Mouse (Mus musculus) lung, adult 2 months (tissue): ENCODE data around the gene Gm42688. TPM values are rescaled to one million over a fixed set of nuclear protein-coding genes. Genes with fewer than 3 reads are reported as not detected.
A peak's percentile ranks its signal among the peaks of the same experiment; 100 is the strongest.

Source experiments
- DNase-seq: peaks from one replicate; pipeline ENCODE4 v3.0.0; 2022
- H3K4me1 ChIP-seq: fragments of 200-500 bp; 2 replicates; pipeline ENCODE4 v1.6.1; 2011; ENCODE audit warnings: low read length; ENCODE audit not compliant: control insufficient read depth, insufficient read depth
- H3K4me3 ChIP-seq: fragments of 200-500 bp; replicated peaks from 2 replicates; pipeline ENCODE3; 2011; ENCODE audit warnings: low read depth, mild to moderate bottlenecking, control low read depth, low read length; ENCODE audit errors: extremely low read depth
- CTCF ChIP-seq: fragments of 200-500 bp; IDR thresholded peaks from 2 replicates; pipeline ENCODE4 v1.5.1; 2011; ENCODE audit warnings: mild to moderate bottlenecking, low read length, control low read depth; ENCODE audit not compliant: insufficient read depth
- POLR2A ChIP-seq: fragments of 200-500 bp; IDR thresholded peaks from 2 replicates; pipeline ENCODE4 v1.6.1; 2011; ENCODE audit warnings: low read depth, mild to moderate bottlenecking, control low read depth, low read length, borderline replicate concordance; ENCODE audit errors: extremely low read depth
- WGBS: fragments of 180-500 bp; shearing (Covaris S2); methylation state at CpG from one replicate; pipeline ENCODE4 v1.1.7; 2018; 5-methylcytosine and 5-hydroxymethylcytosine counted together
- polyA plus RNA-seq: library from polyadenylated mRNA; depleted of rRNA; stranded (reverse); fragments of >200 nt; gene quantifications from 2 replicates; pipeline ENCODE4 v1.2.3, GENCODE M21; 2012

The Gm42688 gene
- polyA plus RNA-seq, 1 experiment = 5.5 TPM

GRCm38 (mm10) chr6:83068706-83069487 lies 32.5 kb upstream of the Gm42688 start:
- peak; percentile 45 for DNase-seq
- H3K4me1 ChIP-seq = peaks cover 12% of the 10 kb centered on the region; the same call in 1 of the 2 replicates
- TF ChIP-seq POLR2A = no peak
- no peak for TF ChIP-seq CTCF
- 2% methylated on average over 81 of the region's 81 CpGs for WGBS
- H3K4me3 ChIP-seq = no peak overlapping the region

GRCm38 (mm10) chr6:83069488-83070246 lies 31.8 kb upstream of the Gm42688 start:
- peaks cover 12% of the 10 kb centered on the region; the same call in 1 of the 2 replicates for H3K4me1 ChIP-seq
- peak; percentile 30 for DNase-seq
- WGBS = 3% methylated on average over 68 of the region's 69 CpGs
- no peak overlapping the region for H3K4me3 ChIP-seq
- TF ChIP-seq CTCF = no peak
- no peak for TF ChIP-seq POLR2A

- peaks cover 12% of the 10 kb centered on the region; the same call in 1 of the 2 replicates for H3K4me1 ChIP-seq
- no peak within 1 kb of the TSS for H3K4me3 ChIP-seq
- DNase-seq = no peak
- TF ChIP-seq POLR2A (no peak), CTCF (no peak)
- WGBS = 0% methylated on average over 10 of the region's 10 CpGs
These were observed 31.3 kb upstream of the Gm42688 start, which contains the start of gene Tlx2 for GRCm38 (mm10) chr6:83070247-83070310. Tlx2 (minus strand) TSS chr6:83070293.

- TF ChIP-seq POLR2A (no peak), CTCF (no peak)
- Histone ChIP-seq H3K4me1 (peaks cover 12% of the 10 kb centered on the region; the same call in 1 of the 2 replicates), H3K4me3 (no peak overlapping the region)
- peak; percentile 47 for DNase-seq
- WGBS = 3% methylated on average over 58 of the region's 58 CpGs
These were observed 30.9 kb upstream of the Gm42688 start for GRCm38 (mm10) chr6:83070311-83071219.

- H3K4me3 ChIP-seq = no peak overlapping the region
- peaks cover 12% of the 10 kb centered on the region; the same call in 1 of the 2 replicates for H3K4me1 ChIP-seq
- TF ChIP-seq CTCF = no peak
- no peak for TF ChIP-seq POLR2A
- no peak for DNase-seq
- 4% methylated on average over 24 of the region's 24 CpGs for WGBS
These were observed 30.2 kb upstream of the Gm42688 start for GRCm38 (mm10) chr6:83071220-83071619.

GRCm38 (mm10) chr6:83074979-83075378 lies 26.4 kb upstream of the Gm42688 start:
- TF ChIP-seq CTCF = 0 out of 2 replicates have a peak, but pooled peaks have one; percentile 1
- no peak for TF ChIP-seq POLR2A
- DNase-seq = no peak
- no peak overlapping the region for H3K4me3 ChIP-seq
- H3K4me1 ChIP-seq = peaks cover 10% of the 10 kb centered on the region
- 13% methylated on average over 2 of the region's 2 CpGs for WGBS

GRCm38 (mm10) chr6:83077630-83078323 lies 23.6 kb upstream of the Gm42688 start, which contains the start of gene Pcgf1:
Pcgf1 (plus strand) TSS chr6:83077869.
- DNase-seq = peak; percentile 69
- H3K4me1 ChIP-seq = peaks cover 6% of the 10 kb centered on the region
- peak within 1 kb of the TSS; percentile 87 for H3K4me3 ChIP-seq
- under 1% methylated on average over 54 of the region's 54 CpGs for WGBS
- TF ChIP-seq CTCF = no peak
- TF ChIP-seq POLR2A = no peak

- Histone ChIP-seq H3K4me3 (peak overlapping the region; percentile 87), H3K4me1 (peaks cover 6% of the 10 kb centered on the region)
- TF ChIP-seq CTCF (0 out of 2 replicates have a peak, but pooled peaks have one; percentile 28), POLR2A (peak; percentile 67; the same call in 1 of the 2 replicates)
- peak; percentile 100 for DNase-seq
- under 1% methylated on average over 46 of the region's 46 CpGs for WGBS
These were observed 23.0 kb upstream of the Gm42688 start for GRCm38 (mm10) chr6:83078324-83078858.
